Mouse (Mus musculus) spleen, embryonic (tissue): ENCODE data around the gene Rbm15b.

Experiments used
- CTCF ChIA-PET: fragments of 350-600 bp; sonication (Branson Sonifier 250); formaldehyde crosslinking; loops from one replicate; lab custom pipeline; 2022; lab: Charles Lee

Gene Rbm15b

GRCm38 (mm10) chr9:106884996-106885900 lies 2.0 kb downstream of the Rbm15b start:
- CTCF ChIA-PET: no interaction called here

- CTCF ChIA-PET: no interaction called here
Observed at GRCm38 (mm10) chr9:106884306-106884705, 2.9 kb downstream of the Rbm15b start.

GRCm38 (mm10) chr9:106883085-106883484 lies 4.1 kb downstream of the Rbm15b start:
- CTCF ChIA-PET: no interaction called here

- CTCF ChIA-PET: no interaction called here
Observed at GRCm38 (mm10) chr9:106882176-106882575, 5.1 kb downstream of the Rbm15b start.

GRCm38 (mm10) chr9:106881071-106881755 lies 6.0 kb downstream of the Rbm15b start:
- CTCF ChIA-PET: no interaction called here

- CTCF ChIA-PET: no interaction called here
Observed at GRCm38 (mm10) chr9:106879471-106879870, 7.8 kb downstream of the Rbm15b start.

GRCm38 (mm10) chr9:106876666-106877065 lies 10.6 kb downstream of the Rbm15b start:
- CTCF ChIA-PET: no interaction called here

GRCm38 (mm10) chr9:106874216-106874615 lies 13.0 kb downstream of the Rbm15b start:
- CTCF ChIA-PET: interaction anchor here (0.6 kb wide), 1 partner anchor 19 kb away, joined by 11 read pairs; no protein-coding TSS in a partner anchor

GRCm38 (mm10) chr9:106858036-106858435 lies 29.2 kb downstream of the Rbm15b start:
- CTCF ChIA-PET: no interaction called here

GRCm38 (mm10) chr9:106856664-106857063 lies 30.6 kb downstream of the Rbm15b start:
- CTCF ChIA-PET: interaction anchor here (0.7 kb wide), 1 partner anchor 36 kb away, joined by 3 read pairs; no protein-coding TSS in a partner anchor

GRCm38 (mm10) chr9:106842800-106843199 lies 44.4 kb downstream of the Rbm15b start:
- CTCF ChIA-PET: interaction anchor here (0.7 kb wide), 1 partner anchor 944 kb away, joined by 3 read pairs; no protein-coding TSS in a partner anchor

- CTCF ChIA-PET: no interaction called here
Observed at GRCm38 (mm10) chr9:106840569-106840968, 46.7 kb downstream of the Rbm15b start.
